Comparison of ENCODE assay signal across 8 mouse cellular contexts in genomic region chr1:163930458-163930794, GRCm38 (mm10). TPM values are rescaled to one million over a fixed set of nuclear protein-coding genes. Genes with fewer than 3 reads are reported as not detected.
DNase-seq lines count a peak whose midpoint lies in the region; ATAC-seq and TF ChIP-seq lines count a peak whose summit lies in the region.

No protein-coding gene starts in this region.

- ATAC-seq in limb, embryonic 12.5 days (ENCODE audit: insufficient number of reproducible peaks, insufficient read depth, low FRiP score, low TSS enrichment, low read depth): 0 out of 2 replicates have a peak, but pooled peaks have one; percentile 8

- under 1% methylated on average over 12 of the region's 12 CpGs for WGBS in kidney, adult 2 months
- WGBS in limb, embryonic 12.5 days: 5% methylated on average over 12 of the region's 12 CpGs

- peaks cover 2% of the 10 kb centered on the region; the same call in 1 of the 2 replicates for H3K36me3 ChIP-seq in kidney, adult 2 months (ENCODE audit: control insufficient read depth, insufficient read depth, low read length)
- H3K36me3 ChIP-seq in ES-Bruce4 (ENCODE audit: control insufficient read depth, insufficient read depth, low read length, poor library complexity, severe bottlenecking): peaks cover 14% of the 10 kb centered on the region
- peaks cover 23% of the 10 kb centered on the region for H3K36me3 ChIP-seq in limb, embryonic 12.5 days

- H3K27ac ChIP-seq in kidney, adult 2 months (ENCODE audit: insufficient read depth, low read depth, low read length): no peak overlapping the region; the same call in 1 of the 2 replicates
- no peak overlapping the region for H3K27ac ChIP-seq in ES-Bruce4 (ENCODE audit: insufficient read depth, low read length)
- H3K27ac ChIP-seq in embryonic fibroblast, embryonic 13.5 days (ENCODE audit: insufficient read depth, low read length): no peak overlapping the region
- H3K27ac ChIP-seq in limb, embryonic 12.5 days: 0 out of 2 replicates have a peak overlapping the region, but pooled peaks have one; percentile 76

- H3K4me3 ChIP-seq in kidney, adult 2 months (ENCODE audit: insufficient read depth, low read depth, low read length): peak overlapping the region; percentile 85
- peak overlapping the region; percentile 100 for H3K4me3 ChIP-seq in ES-Bruce4 (ENCODE audit: low read depth, low read length)
- H3K4me3 ChIP-seq in embryonic fibroblast, embryonic 13.5 days (ENCODE audit: insufficient read depth, low read length): peak overlapping the region; percentile 70
- peak overlapping the region; percentile 99 for H3K4me3 ChIP-seq in limb, embryonic 12.5 days (replicated peaks)

- DNase-seq in kidney, adult 2 months: peak; percentile 20
- DNase-seq in kidney, postnatal 25 days: no peak
- DNase-seq in natural killer cell, adult 2 months (ENCODE audit: low spot score in 2 of 2): peak; percentile 42 to 45
- no peak for DNase-seq in right cerebral cortex, postnatal 14 days
- DNase-seq in adrenal gland, adult 8-10 months: no peak

- H3K4me2 ChIP-seq in limb, embryonic 12.5 days: peak overlapping the region; percentile 86

- no peaks in the 10 kb centered on the region for H3K27me3 ChIP-seq in kidney, adult 2 months (replicated peaks; ENCODE audit: control insufficient read depth, insufficient read depth, low read length)
- H3K27me3 ChIP-seq in ES-Bruce4 (ENCODE audit: control insufficient read depth, insufficient read depth, low read length, poor library complexity, severe bottlenecking): no peaks in the 10 kb centered on the region
- no peaks in the 10 kb centered on the region for H3K27me3 ChIP-seq in limb, embryonic 12.5 days

- no peak for TF ChIP-seq POLR2A in kidney, adult 2 months (IDR thresholded peaks at IDR 0.05; ENCODE audit: low read depth, low read length)
- no peak for TF ChIP-seq POLR2A in ES-Bruce4 (IDR thresholded peaks at IDR 0.05; ENCODE audit: insufficient read depth, low read length)
- TF ChIP-seq POLR2A in embryonic fibroblast, embryonic 13.5 days (IDR thresholded peaks at IDR 0.05; ENCODE audit: low read depth, low read length): no peak

- H3K9me3 ChIP-seq in ES-Bruce4 (replicated peaks; ENCODE audit: control insufficient read depth, insufficient read depth, low read length, poor library complexity, severe bottlenecking): no peaks in the 10 kb centered on the region
- no peaks in the 10 kb centered on the region for H3K9me3 ChIP-seq in limb, embryonic 12.5 days

- TF ChIP-seq CTCF in kidney, adult 2 months (conservative IDR thresholded peaks at IDR 0.05; ENCODE audit: insufficient read depth, insufficient read length, low read depth, low read length): no peak
- no peak for TF ChIP-seq CTCF in ES-Bruce4 (IDR thresholded peaks at IDR 0.05; ENCODE audit: low read depth, low read length)
- no peak for TF ChIP-seq CTCF in embryonic fibroblast, embryonic 13.5 days (IDR thresholded peaks at IDR 0.05; ENCODE audit: borderline replicate concordance, insufficient read depth, low read length)

- H3K9ac ChIP-seq in ES-Bruce4 (ENCODE audit: low read depth, poor library complexity, severe bottlenecking): peak overlapping the region; percentile 96
- H3K9ac ChIP-seq in limb, embryonic 12.5 days (replicated peaks): peak overlapping the region; percentile 92

- TF ChIP-seq EP300 in ES-Bruce4 (IDR thresholded peaks at IDR 0.05; ENCODE audit: insufficient read depth, low read depth, low read length): no peak

- peaks cover 10% of the 10 kb centered on the region; the same call in 1 of the 2 replicates for H3K4me1 ChIP-seq in kidney, adult 2 months (ENCODE audit: control insufficient read depth, insufficient read depth, low read length)
- H3K4me1 ChIP-seq in ES-Bruce4 (ENCODE audit: control insufficient read depth, insufficient read depth, low read length): no peaks in the 10 kb centered on the region
- 0 out of 2 replicates have a peak, but pooled peaks cover 2% of the 10 kb centered on the region for H3K4me1 ChIP-seq in embryonic fibroblast, embryonic 13.5 days (ENCODE audit: control insufficient read depth, insufficient read depth, low read length)
- peaks cover 16% of the 10 kb centered on the region for H3K4me1 ChIP-seq in limb, embryonic 12.5 days (replicated peaks)

RNA-seq across cellular contexts. Expression of gene Scyl3, which starts 1.5 kb away (rescaled TPM):
- 8.7 and 8.9 TPM in 2 replicates for polyA plus RNA-seq in kidney, adult 2 months (2012; rRNA removed)
- 13.2 and 18.8 TPM in 2 replicates for polyA plus RNA-seq in ES-Bruce4 (2011; ENCODE audit: insufficient read depth, insufficient read length, low read depth, missing spikeins)
- 21.7 TPM in 2 replicates for polyA plus RNA-seq in embryonic fibroblast, embryonic 13.5 days (2011; ENCODE audit: insufficient read length, low read depth, missing spikeins)
- 21.6 and 22.9 TPM in 2 replicates for polyA plus RNA-seq in limb, embryonic 12.5 days (2016; fragmentation: Nextera tagmentation; extraction: Ambion mirVana)
- total RNA-seq in adrenal gland, adult 8-10 months (2022): 10 to 100 TPM; 17.4 to 29.5 (median 23.7) TPM

Comparison
In these comparisons a context has a peak if more than half of its experiments do, and no peak if none do; other contexts are left out.
1. DNase-seq: peak in kidney, adult 2 months (single experiment) and natural killer cell, adult 2 months (2 of 2); none in kidney, postnatal 25 days (0 of 2), right cerebral cortex, postnatal 14 days (single experiment) and adrenal gland, adult 8-10 months (single experiment).
2. Peak in every context shown above with its lines, with median percentiles within 50 percentile points of each other: H3K4me3 ChIP-seq.